27 mouse cellular contexts compared by ENCODE assay signal in genomic region chr4:131813798-131814197, GRCm38 (mm10). TPM values are rescaled to one million over a fixed set of nuclear protein-coding genes. Genes with fewer than 3 reads are reported as not detected.
DNase-seq lines count a peak whose midpoint lies in the region; ATAC-seq and TF ChIP-seq lines count a peak whose summit lies in the region.
"Had no signal": no experiment of that assay in that cellular context is flagged by ENCODE, and none has a peak within 500 bp of the region (broad histone marks: within the 10 kb centered on the region; RNA-seq: fewer than 3 reads in every experiment).

No protein-coding gene starts in this region.

- DNase-seq in adrenal gland, adult 2 months, result peak; percentile 31
- DNase-seq in adrenal gland, postnatal 4 days (ENCODE audit: low spot score in 2 of 2), result no peak
- DNase-seq in kidney, adult 2 months, result peak; percentile 36
- DNase-seq in kidney, postnatal 4 days, result no peak
- no peak for DNase-seq in lung, postnatal 0 days (ENCODE audit: low spot score)
- DNase-seq in lung, postnatal 14 days, result no peak
- DNase-seq in lung, postnatal 36 days, result peak; percentile 42
- DNase-seq in midbrain, postnatal 0 days (ENCODE audit: low spot score), result no peak
- DNase-seq: cerebellum, adult 11-12 months; cerebellum, adult 8-10 months; cerebellum, postnatal 10 days; cerebellum, postnatal 36 days; embryo, embryonic 11 days; gastrocnemius, postnatal 25 days; heart, adult 18-20 months; heart, postnatal 10 days; heart, postnatal 4 days had no signal

- H3K4me2 ChIP-seq in lung, postnatal 0 days (replicated peaks; ENCODE audit: low read depth, low read length), result no peak overlapping the region
- H3K4me2 ChIP-seq in midbrain, postnatal 0 days (ENCODE audit: low read depth, low read length, poor library complexity, severe bottlenecking), result no peak overlapping the region
- H3K4me2 ChIP-seq: embryonic facial prominence, embryonic 13.5 days; forebrain, embryonic 12.5 days; forebrain, embryonic 15.5 days; heart, embryonic 12.5 days; heart, embryonic 15.5 days; hindbrain, embryonic 14.5 days had no signal

- H3K27me3 ChIP-seq in kidney, adult 2 months (replicated peaks; ENCODE audit: control insufficient read depth, insufficient read depth, low read length), result no peaks in the 10 kb centered on the region
- H3K27me3 ChIP-seq in lung, postnatal 0 days (replicated peaks; ENCODE audit: insufficient read depth, low read length), result no peaks in the 10 kb centered on the region
- H3K27me3 ChIP-seq in midbrain, postnatal 0 days (ENCODE audit: insufficient read depth, low read length), result no peaks in the 10 kb centered on the region
- H3K27me3 ChIP-seq: embryonic facial prominence, embryonic 13.5 days; forebrain, embryonic 12.5 days; forebrain, embryonic 15.5 days had no signal

- no peaks in the 10 kb centered on the region for H3K36me3 ChIP-seq in kidney, adult 2 months (ENCODE audit: control insufficient read depth, insufficient read depth, low read length)
- H3K36me3 ChIP-seq in lung, postnatal 0 days (ENCODE audit: insufficient read depth, low read length), result no peaks in the 10 kb centered on the region
- H3K36me3 ChIP-seq in midbrain, postnatal 0 days (ENCODE audit: insufficient read depth, low read length), result 0 out of 2 replicates have a peak, but pooled peaks cover 2% of the 10 kb centered on the region
- H3K36me3 ChIP-seq: forebrain, embryonic 15.5 days; heart, embryonic 12.5 days; heart, embryonic 15.5 days had no signal

- no peak for TF ChIP-seq CTCF in kidney, adult 2 months (conservative IDR thresholded peaks at IDR 0.05; ENCODE audit: insufficient read depth, insufficient read length, low read depth, low read length)
- TF ChIP-seq CTCF in lung, postnatal 0 days (IDR thresholded peaks at IDR 0.05), result no peak
- no peak for TF ChIP-seq CTCF in midbrain, postnatal 0 days (IDR thresholded peaks at IDR 0.05)

- ATAC-seq in lung, postnatal 0 days, result peak; percentile 67
- ATAC-seq in midbrain, postnatal 0 days (ENCODE audit: low FRiP score), result no peak
- ATAC-seq: activated CD4-positive, CD25-positive, alpha-beta regulatory T cell, adult 4 months; forebrain, embryonic 15.5 days; hindbrain, postnatal 0 days had no signal

- no peak overlapping the region for H3K27ac ChIP-seq in kidney, adult 2 months (ENCODE audit: insufficient read depth, low read depth, low read length)
- H3K27ac ChIP-seq in lung, postnatal 0 days (ENCODE audit: low read length), result no peak overlapping the region
- H3K27ac ChIP-seq in midbrain, postnatal 0 days (ENCODE audit: low read depth, low read length), result no peak overlapping the region
- H3K27ac ChIP-seq: embryonic facial prominence, embryonic 10.5 days; embryonic facial prominence, embryonic 13.5 days; forebrain, embryonic 12.5 days; forebrain, embryonic 15.5 days; heart, embryonic 15.5 days; hindbrain, embryonic 14.5 days; hindbrain, postnatal 0 days had no signal

- no peak overlapping the region for H3K9ac ChIP-seq in lung, postnatal 0 days (replicated peaks; ENCODE audit: low read depth)
- H3K9ac ChIP-seq in midbrain, postnatal 0 days (replicated peaks; ENCODE audit: low read length, poor library complexity, severe bottlenecking), result no peak overlapping the region
- H3K9ac ChIP-seq: embryonic facial prominence, embryonic 13.5 days; forebrain, embryonic 12.5 days; forebrain, embryonic 15.5 days; heart, embryonic 12.5 days; heart, embryonic 15.5 days; hindbrain, embryonic 14.5 days had no signal

- no peak overlapping the region for H3K4me3 ChIP-seq in kidney, adult 2 months (ENCODE audit: insufficient read depth, low read depth, low read length)
- H3K4me3 ChIP-seq in lung, postnatal 0 days (ENCODE audit: low read depth, low read length), result no peak overlapping the region
- H3K4me3 ChIP-seq in midbrain, postnatal 0 days (ENCODE audit: low read depth, low read length), result no peak overlapping the region
- H3K4me3 ChIP-seq: embryonic facial prominence, embryonic 10.5 days; embryonic facial prominence, embryonic 13.5 days; erythroblast, embryonic 14.5 days; forebrain, embryonic 12.5 days; forebrain, embryonic 15.5 days; heart, embryonic 12.5 days; heart, embryonic 15.5 days had no signal

- no peak for TF ChIP-seq EP300 in lung, postnatal 0 days (IDR thresholded peaks at IDR 0.05)

- no peak for TF ChIP-seq POLR2A in kidney, adult 2 months (IDR thresholded peaks at IDR 0.05; ENCODE audit: low read depth, low read length)

- H3K9me3 ChIP-seq in lung, postnatal 0 days (ENCODE audit: low read length), result no peaks in the 10 kb centered on the region
- H3K9me3 ChIP-seq in midbrain, postnatal 0 days (ENCODE audit: low read length), result no peaks in the 10 kb centered on the region
- H3K9me3 ChIP-seq: embryonic facial prominence, embryonic 10.5 days; embryonic facial prominence, embryonic 13.5 days; forebrain, embryonic 12.5 days; forebrain, embryonic 15.5 days; heart, embryonic 12.5 days; heart, embryonic 15.5 days had no signal

- 82% methylated on average over 7 of the region's 7 CpGs for WGBS in kidney, adult 2 months
- WGBS in lung, postnatal 0 days, result 50% methylated on average over 7 of the region's 7 CpGs
- WGBS in midbrain, postnatal 0 days, result 87% methylated on average over 7 of the region's 7 CpGs

- no peaks in the 10 kb centered on the region for H3K4me1 ChIP-seq in kidney, adult 2 months (ENCODE audit: control insufficient read depth, insufficient read depth, low read length)
- no peaks in the 10 kb centered on the region for H3K4me1 ChIP-seq in lung, postnatal 0 days (ENCODE audit: insufficient read depth, low read depth, low read length)
- H3K4me1 ChIP-seq in midbrain, postnatal 0 days (ENCODE audit: insufficient read depth, low read length), result no peaks in the 10 kb centered on the region
- H3K4me1 ChIP-seq: forebrain, embryonic 12.5 days; heart, embryonic 15.5 days had no signal

RNA-seq across cellular contexts. Expression of gene Ptpru, which starts 24.3 kb away (rescaled TPM):
- total RNA-seq in adrenal gland, adult 2 months (2021), result 10 to 100 TPM; 41.5 to 59.1 TPM
- 48.0 and 54.8 TPM in 2 replicates for polyA plus RNA-seq in adrenal gland, adult 2 months (2012; rRNA removed)
- total RNA-seq in adrenal gland, postnatal 4 days (2021), result 10 to 100 TPM; 61.3 to 64.8 TPM
- 19.5 and 22.0 TPM in 2 replicates for polyA plus RNA-seq in kidney, adult 2 months (2012; rRNA removed)
- polyA plus RNA-seq in lung, postnatal 0 days (2015; fragmentation: Nextera tagmentation; extraction: Ambion mirVana), result 8.5 and 9.3 TPM in 2 replicates
- 34.2 and 37.0 TPM in 2 replicates for total RNA-seq in midbrain, postnatal 0 days (2014; rRNA removed)
- 22.2 and 22.8 TPM in 2 replicates for polyA plus RNA-seq in midbrain, postnatal 0 days (2015; fragmentation: Nextera tagmentation; extraction: Ambion mirVana)

RNA-seq across cellular contexts. Expression of gene Mecr, which starts 29.5 kb away (rescaled TPM):
- total RNA-seq in adrenal gland, adult 2 months (2021), result 100 to 1,000 TPM in 1 of 2 experiments, 10 to 100 TPM in 1; 99.9 to 107 TPM
- polyA plus RNA-seq in adrenal gland, adult 2 months (2012; rRNA removed), result 64.8 and 71.5 TPM in 2 replicates
- total RNA-seq in adrenal gland, postnatal 4 days (2021), result 10 to 100 TPM; 60.8 to 73.6 TPM
- 64.5 and 67.4 TPM in 2 replicates for polyA plus RNA-seq in kidney, adult 2 months (2012; rRNA removed)
- 20.6 and 21.2 TPM in 2 replicates for polyA plus RNA-seq in lung, postnatal 0 days (2015; fragmentation: Nextera tagmentation; extraction: Ambion mirVana)
- 24.5 and 28.7 TPM in 2 replicates for total RNA-seq in midbrain, postnatal 0 days (2014; rRNA removed)
- polyA plus RNA-seq in midbrain, postnatal 0 days (2015; fragmentation: Nextera tagmentation; extraction: Ambion mirVana), result 30.4 and 31.7 TPM in 2 replicates

RNA-seq across cellular contexts. Expression of gene Srsf4, which starts 59.6 kb away (rescaled TPM):
- 10 to 100 TPM; 55.9 to 70.2 TPM for total RNA-seq in adrenal gland, adult 2 months (2021)
- polyA plus RNA-seq in adrenal gland, adult 2 months (2012; rRNA removed), result 21.6 and 23.9 TPM in 2 replicates
- 10 to 100 TPM; 89.0 to 93.6 TPM for total RNA-seq in adrenal gland, postnatal 4 days (2021)
- 32.5 and 35.1 TPM in 2 replicates for polyA plus RNA-seq in kidney, adult 2 months (2012; rRNA removed)
- polyA plus RNA-seq in lung, postnatal 0 days (2015; fragmentation: Nextera tagmentation; extraction: Ambion mirVana), result 62.6 TPM in 2 replicates
- 29.3 and 30.2 TPM in 2 replicates for total RNA-seq in midbrain, postnatal 0 days (2014; rRNA removed)
- 82.6 and 86.2 TPM in 2 replicates for polyA plus RNA-seq in midbrain, postnatal 0 days (2015; fragmentation: Nextera tagmentation; extraction: Ambion mirVana)

Comparison
In these comparisons a context has a peak if more than half of its experiments do, and no peak if none do; other contexts are left out.
1. DNase-seq: peak in adrenal gland, adult 2 months (single experiment), kidney, adult 2 months (single experiment) and lung, postnatal 36 days (single experiment); none in adrenal gland, postnatal 4 days (0 of 2), kidney, postnatal 4 days (0 of 2), lung, postnatal 0 days (single experiment), lung, postnatal 14 days (single experiment) and midbrain, postnatal 0 days (single experiment).